Mouse (Mus musculus) heart, embryonic 14.5 days (tissue): Measurements from ENCODE around the gene Asb1. TPM values are rescaled to one million over a fixed set of nuclear protein-coding genes. Genes with fewer than 3 reads are reported as not detected.

Experiments
- ATAC-seq: fragments of 200-750 bp; cut with Nextera tagmentation; 2 replicates; pipeline ENCODE4 v1.8.0; 2017; ENCODE audit warnings: low read depth, moderate TSS enrichment; ENCODE audit not compliant: insufficient number of reproducible peaks, insufficient read depth, low FRiP score
- H3K27ac ChIP-seq, 2 experiments: fragments of 200-500 bp in 1 of 2; fragments of 300-500 bp in 1 of 2; sonication (generic) in 1 of 2; replicated peaks in 1 of 2; 2 replicates each; pipeline ENCODE4 v1.5.1; 2012 to 2014; ENCODE audit warnings: low read depth in 2 of 2, low read length in 2 of 2, control low read depth in 1 of 2, mild to moderate bottlenecking in 1 of 2, mixed read lengths in 1 of 2; ENCODE audit not compliant: control insufficient read depth in 1 of 2, insufficient read depth in 1 of 2
- H3K27me3 ChIP-seq: fragments of 300-500 bp; sonication (generic); 2 replicates; pipeline ENCODE4 v1.6.1; 2014; ENCODE audit warnings: mild to moderate bottlenecking, low read length, control low read depth; ENCODE audit not compliant: control insufficient read depth, insufficient read depth
- H3K36me3 ChIP-seq: fragments of 300-500 bp; sonication (generic); 2 replicates; pipeline ENCODE4 v1.6.1; 2014; ENCODE audit warnings: mild to moderate bottlenecking, control low read depth, low read length, mixed read lengths; ENCODE audit not compliant: control insufficient read depth, insufficient read depth
- H3K4me1 ChIP-seq, 2 experiments: fragments of 200-500 bp in 1 of 2; fragments of 300-500 bp in 1 of 2; sonication (generic) in 1 of 2; 2 replicates each; pipeline ENCODE4 v1.6.1; 2012 to 2014; ENCODE audit warnings: low read length in 2 of 2, control low read depth in 1 of 2, mixed read lengths in 1 of 2; ENCODE audit not compliant: control insufficient read depth in 2 of 2, insufficient read depth in 2 of 2
- H3K4me2 ChIP-seq: fragments of 300-500 bp; sonication (generic); 2 replicates; pipeline ENCODE4 v1.6.1; 2014; ENCODE audit warnings: mild to moderate bottlenecking, low read length
- H3K4me3 ChIP-seq, 2 experiments: fragments of 200-500 bp in 1 of 2; fragments of 300-500 bp in 1 of 2; sonication (generic) in 1 of 2; 2 replicates each; pipeline ENCODE4 v1.5.1; 2012 to 2014; ENCODE audit warnings: low read length in 2 of 2, mild to moderate bottlenecking in 2 of 2, control low read depth in 1 of 2, low read depth in 1 of 2, moderate library complexity in 1 of 2; ENCODE audit not compliant: control insufficient read depth in 1 of 2, insufficient read depth in 1 of 2
- H3K9ac ChIP-seq: fragments of 300-500 bp; sonication (generic); 2 replicates; pipeline ENCODE4 v1.6.1; 2014; ENCODE audit warnings: mild to moderate bottlenecking, low read length
- H3K9me3 ChIP-seq: fragments of 300-500 bp; sonication (generic); 2 replicates; pipeline ENCODE4 v1.6.1; 2016; ENCODE audit warnings: low read length, control low read depth; ENCODE audit not compliant: control insufficient read depth
- WGBS: fragments of 180-500 bp; shearing (Covaris S2); extraction: QIAGEN DNeasy Blood & Tissue Kit; methylation state at CpG from one replicate; pipeline ENCODE4 v1.1.7; 2014; 5-methylcytosine and 5-hydroxymethylcytosine counted together
- polyA plus RNA-seq: library from polyadenylated mRNA; unstranded; fragments of >200 nt; fragmentation: Nextera tagmentation; extraction: Ambion mirVana; gene quantifications from 2 replicates; pipeline ENCODE4 v1.2.1, GENCODE M21; 2014

Asb1 gene
- polyA plus RNA-seq, 1 experiment from 2014 or later = 5.7 TPM

GRCm38 (mm10) chr1:91607141-91607540, 66.8 kb downstream of the Asb1 start:
- ATAC-seq = no peak
- no peaks in the 10 kb centered on the region for H3K36me3 ChIP-seq
- no peak overlapping the region for H3K9ac ChIP-seq
- WGBS = 66% methylated on average over 6 of the region's 6 CpGs
- no peak overlapping the region for H3K27ac ChIP-seq
- H3K9me3 ChIP-seq = no peaks in the 10 kb centered on the region
- H3K27me3 ChIP-seq = no peaks in the 10 kb centered on the region
- no peak overlapping the region for H3K4me3 ChIP-seq
- no peak overlapping the region for H3K4me2 ChIP-seq
- H3K4me1 ChIP-seq = peaks cover 6 to 9% of the 10 kb centered on the region in 2 experiments; a peak in 2 of 4 replicates

Other genes with a start within 250 kb of the Asb1 start
- 10.6 and 12.1 TPM in 2 replicates for gene Scly, start 242.2 kb upstream of the Asb1 start, polyA plus RNA-seq
- gene Espnl, start 218.5 kb upstream of the Asb1 start, polyA plus RNA-seq = 0.12 TPM in 1 of 2 replicates, not detected in the other
- gene Klhl30, start 189.5 kb upstream of the Asb1 start, polyA plus RNA-seq = 61.8 and 63.4 TPM in 2 replicates
- gene Erfe, start 174.1 kb upstream of the Asb1 start, polyA plus RNA-seq = 0.63 and 2.5 TPM in 2 replicates
- 98.5 and 108 TPM in 2 replicates for gene Ilkap, start 141.7 kb upstream of the Asb1 start, polyA plus RNA-seq
- 67.3 and 71.4 TPM in 2 replicates for gene Hes6, start 126.5 kb upstream of the Asb1 start, polyA plus RNA-seq
- gene Per2, start 81.2 kb upstream of the Asb1 start, polyA plus RNA-seq = 3.4 and 5.6 TPM in 2 replicates
- gene Traf3ip1, start 45.9 kb upstream of the Asb1 start, polyA plus RNA-seq = 3.3 and 3.4 TPM in 2 replicates